Mouse (Mus musculus): Measurements from ENCODE around the gene Crhr1. TPM values are rescaled to one million over a fixed set of nuclear protein-coding genes. Genes with fewer than 3 reads are reported as not detected.

Gene Crhr1
- polyA plus RNA-seq, 1 experiment = not detected

- no peak overlapping the region for H3K27ac ChIP-seq (ENCODE audit: insufficient read depth, low read depth, low read length)
- H3K27me3 ChIP-seq (ENCODE audit: control insufficient read depth, insufficient read depth, low read length) = no peaks in the 10 kb centered on the region
- TF ChIP-seq CTCF (IDR thresholded peaks at IDR 0.05; ENCODE audit: extremely low read depth, insufficient read length, insufficient replicate concordance, low read depth, low read length) (no peak), POLR2A (IDR thresholded peaks at IDR 0.05; ENCODE audit: low read depth, low read length) (no peak)
- 83% methylated on average over 10 of the region's 10 CpGs for WGBS
- no peak overlapping the region for H3K4me3 ChIP-seq (ENCODE audit: low read depth, low read length)
- no peaks in the 10 kb centered on the region for H3K36me3 ChIP-seq (ENCODE audit: control insufficient read depth, insufficient read depth, low read length)
- H3K4me1 ChIP-seq (ENCODE audit: control insufficient read depth, insufficient read depth, insufficient read length, low read length) = no peaks in the 10 kb centered on the region
These were observed 31.6 kb downstream of the Crhr1 start for GRCm38 (mm10) chr11:104164257-104164656.

- no peak for TF ChIP-seq POLR2A (IDR thresholded peaks at IDR 0.05; ENCODE audit: low read depth, low read length)
- TF ChIP-seq CTCF (IDR thresholded peaks at IDR 0.05; ENCODE audit: extremely low read depth, insufficient read length, insufficient replicate concordance, low read depth, low read length) = peak; percentile 89; the same call in 1 of the 2 replicates
- H3K4me1 ChIP-seq (ENCODE audit: control insufficient read depth, insufficient read depth, insufficient read length, low read length) = no peaks in the 10 kb centered on the region
- WGBS = 34% methylated on average over 12 of the region's 12 CpGs
- H3K4me3 ChIP-seq (ENCODE audit: low read depth, low read length) = no peak overlapping the region
- no peak overlapping the region for H3K27ac ChIP-seq (ENCODE audit: insufficient read depth, low read depth, low read length)
- H3K36me3 ChIP-seq (ENCODE audit: control insufficient read depth, insufficient read depth, low read length) = no peaks in the 10 kb centered on the region
- H3K27me3 ChIP-seq (ENCODE audit: control insufficient read depth, insufficient read depth, low read length) = no peaks in the 10 kb centered on the region
These were observed 38.7 kb downstream of the Crhr1 start for GRCm38 (mm10) chr11:104171281-104171781.

GRCm38 (mm10) chr11:104178893-104179292 is 46.2 kb downstream of the Crhr1 start:
- 30% methylated on average over 7 of the region's 7 CpGs for WGBS
- Histone ChIP-seq H3K36me3 (ENCODE audit: control insufficient read depth, insufficient read depth, low read length) (no peaks in the 10 kb centered on the region), H3K4me3 (ENCODE audit: low read depth, low read length) (no peak overlapping the region), H3K27ac (ENCODE audit: insufficient read depth, low read depth, low read length) (no peak overlapping the region), H3K27me3 (ENCODE audit: control insufficient read depth, insufficient read depth, low read length) (no peaks in the 10 kb centered on the region), H3K4me1 (ENCODE audit: control insufficient read depth, insufficient read depth, insufficient read length, low read length) (no peaks in the 10 kb centered on the region)
- no peak for TF ChIP-seq POLR2A (IDR thresholded peaks at IDR 0.05; ENCODE audit: low read depth, low read length)
- no peak for TF ChIP-seq CTCF (IDR thresholded peaks at IDR 0.05; ENCODE audit: extremely low read depth, insufficient read length, insufficient replicate concordance, low read depth, low read length)

DNA sequence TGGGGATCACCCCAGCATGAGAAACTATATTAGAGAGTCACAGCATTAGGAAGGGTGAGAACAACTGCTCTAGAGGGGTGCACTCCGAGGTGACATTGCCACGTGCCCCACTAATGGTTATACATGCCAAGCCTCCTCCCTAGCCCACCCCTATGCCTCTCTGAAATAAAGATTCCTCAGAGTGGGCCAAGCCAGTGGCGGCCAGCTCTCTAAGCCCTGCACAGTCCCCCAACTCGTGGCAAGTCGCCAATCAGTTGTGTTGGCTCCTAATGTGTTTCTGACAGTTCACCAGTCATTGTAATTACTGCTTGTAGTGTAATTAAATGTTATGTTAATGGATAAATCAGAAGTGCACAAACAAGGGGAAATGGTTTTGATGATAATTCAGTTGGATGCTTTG is 47.1 kb downstream of the Crhr1 start:
- TF ChIP-seq POLR2A (IDR thresholded peaks at IDR 0.05; ENCODE audit: low read depth, low read length) (no peak), CTCF (IDR thresholded peaks at IDR 0.05; ENCODE audit: extremely low read depth, insufficient read length, insufficient replicate concordance, low read depth, low read length) (no peak)
- Histone ChIP-seq H3K4me3 (ENCODE audit: low read depth, low read length) (no peak overlapping the region), H3K27me3 (ENCODE audit: control insufficient read depth, insufficient read depth, low read length) (no peaks in the 10 kb centered on the region), H3K27ac (ENCODE audit: insufficient read depth, low read depth, low read length) (no peak overlapping the region), H3K36me3 (ENCODE audit: control insufficient read depth, insufficient read depth, low read length) (no peaks in the 10 kb centered on the region), H3K4me1 (ENCODE audit: control insufficient read depth, insufficient read depth, insufficient read length, low read length) (no peaks in the 10 kb centered on the region)
- 64% methylated on average over 5 of the region's 5 CpGs for WGBS

- no peaks in the 10 kb centered on the region for H3K27me3 ChIP-seq (ENCODE audit: control insufficient read depth, insufficient read depth, low read length)
- 72% methylated on average over 3 of the region's 3 CpGs for WGBS
- H3K36me3 ChIP-seq (ENCODE audit: control insufficient read depth, insufficient read depth, low read length) = no peaks in the 10 kb centered on the region
- H3K4me1 ChIP-seq (ENCODE audit: control insufficient read depth, insufficient read depth, insufficient read length, low read length) = no peaks in the 10 kb centered on the region
- no peak overlapping the region for H3K27ac ChIP-seq (ENCODE audit: insufficient read depth, low read depth, low read length)
- H3K4me3 ChIP-seq (ENCODE audit: low read depth, low read length) = no peak overlapping the region
- TF ChIP-seq CTCF (IDR thresholded peaks at IDR 0.05; ENCODE audit: extremely low read depth, insufficient read length, insufficient replicate concordance, low read depth, low read length) (no peak), POLR2A (IDR thresholded peaks at IDR 0.05; ENCODE audit: low read depth, low read length) (no peak)
These were observed 49.5 kb downstream of the Crhr1 start for GRCm38 (mm10) chr11:104182141-104182540.

DNA sequence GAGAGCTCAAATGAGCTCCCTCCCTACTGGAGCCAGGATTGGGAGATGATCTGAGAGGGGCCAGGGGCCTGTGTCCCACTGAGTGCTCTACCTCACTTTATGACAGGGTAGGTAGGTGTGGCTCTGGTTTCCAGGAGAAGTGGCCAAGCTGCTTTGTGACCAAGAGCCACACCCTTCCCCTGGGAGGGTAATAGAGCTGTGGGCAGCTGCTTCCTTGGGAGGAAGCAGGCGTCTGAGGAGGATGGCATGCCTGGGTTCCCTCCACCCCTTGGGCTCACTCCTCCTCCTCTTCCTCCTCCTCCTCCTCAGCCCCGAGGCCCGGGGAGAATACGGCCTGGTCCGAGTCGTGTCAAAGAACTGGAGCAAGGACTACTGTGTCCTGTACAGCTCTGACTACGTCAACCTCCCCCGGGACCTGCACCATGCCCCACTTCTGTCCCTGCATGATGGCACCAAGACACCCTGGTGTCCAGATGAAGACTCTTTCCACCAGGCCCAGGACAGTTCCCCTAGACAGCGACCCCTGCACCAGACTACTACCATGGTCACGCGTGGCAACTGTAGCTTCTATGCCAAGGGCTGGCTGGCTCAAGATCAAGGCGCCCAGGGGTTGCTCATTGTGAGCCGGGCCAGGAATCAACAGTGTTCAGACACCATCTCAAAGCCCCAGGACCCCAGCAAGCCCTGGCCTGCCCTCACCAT is 53.6 kb downstream of the Crhr1 start, which contains the start of gene Sppl2c:
TSS of gene Sppl2c (plus strand) at position 193 of the 702 bp plus-strand sequence.
- no peaks in the 10 kb centered on the region for H3K36me3 ChIP-seq (ENCODE audit: control insufficient read depth, insufficient read depth, low read length)
- no peaks in the 10 kb centered on the region for H3K27me3 ChIP-seq (ENCODE audit: control insufficient read depth, insufficient read depth, low read length)
- WGBS = 63% methylated on average over 13 of the region's 13 CpGs
- H3K4me3 ChIP-seq (ENCODE audit: low read depth, low read length) = no peak within 1 kb of the TSS
- H3K4me1 ChIP-seq (ENCODE audit: control insufficient read depth, insufficient read depth, insufficient read length, low read length) = no peaks in the 10 kb centered on the region
- H3K27ac ChIP-seq (ENCODE audit: insufficient read depth, low read depth, low read length) = no peak within 1 kb of the TSS
- TF ChIP-seq CTCF (IDR thresholded peaks at IDR 0.05; ENCODE audit: extremely low read depth, insufficient read length, insufficient replicate concordance, low read depth, low read length) (no peak), POLR2A (IDR thresholded peaks at IDR 0.05; ENCODE audit: low read depth, low read length) (no peak)

GRCm38 (mm10) chr11:104186837-104187150 is 54.1 kb downstream of the Crhr1 start:
- TF ChIP-seq POLR2A (IDR thresholded peaks at IDR 0.05; ENCODE audit: low read depth, low read length) = no peak
- TF ChIP-seq CTCF (IDR thresholded peaks at IDR 0.05; ENCODE audit: extremely low read depth, insufficient read length, insufficient replicate concordance, low read depth, low read length) = no peak
- 91% methylated on average over 9 of the region's 9 CpGs for WGBS
- Histone ChIP-seq H3K27me3 (ENCODE audit: control insufficient read depth, insufficient read depth, low read length) (no peaks in the 10 kb centered on the region), H3K4me1 (ENCODE audit: control insufficient read depth, insufficient read depth, insufficient read length, low read length) (no peaks in the 10 kb centered on the region), H3K4me3 (ENCODE audit: low read depth, low read length) (no peak overlapping the region), H3K36me3 (ENCODE audit: control insufficient read depth, insufficient read depth, low read length) (no peaks in the 10 kb centered on the region), H3K27ac (ENCODE audit: insufficient read depth, low read depth, low read length) (no peak overlapping the region)
